Mouse (Mus musculus): ENCODE measurements at regions not wholly inside any gene's neighbourhood (a gene's known extent, or its start where the extent isn't known, plus 50 kb on each side); places are given as distances from the start of the nearest gene placed in this dataset.

DNA sequence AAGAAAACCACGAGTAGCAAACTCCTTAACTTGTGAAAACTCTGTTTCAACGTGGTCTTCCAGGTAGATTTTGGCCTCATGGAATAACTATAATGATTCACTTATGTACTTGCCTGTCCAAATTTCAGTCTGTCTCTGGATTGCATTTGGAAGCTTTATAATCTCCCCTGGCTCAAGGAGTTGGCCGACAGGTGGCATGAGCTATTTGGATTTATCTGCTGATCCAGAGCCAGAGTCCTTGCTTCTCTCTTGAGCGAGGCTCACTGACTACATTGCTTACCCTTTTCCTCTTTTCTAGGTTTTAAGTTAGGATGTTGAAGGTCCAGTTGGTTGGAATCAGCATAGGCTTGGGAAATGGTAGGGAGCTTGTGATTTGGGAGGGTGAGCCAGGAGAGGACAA is 423.6 kb downstream of the Cd109 start:
- Histone ChIP-seq H3K27me3 (ENCODE audit: control insufficient read depth, insufficient read depth, low read length) (no peaks in the 10 kb centered on the region), H3K4me1 (ENCODE audit: control insufficient read depth, insufficient read depth, low read length) (no peaks in the 10 kb centered on the region), H3K27ac (replicated peaks; ENCODE audit: low read depth, low read length) (no peak overlapping the region), H3K9ac (replicated peaks; ENCODE audit: low read length) (no peak overlapping the region), H3K4me2 (ENCODE audit: low read depth, low read length) (no peak overlapping the region), H3K4me3 (ENCODE audit: low read depth, low read length) (no peak overlapping the region), H3K9me3 (replicated peaks; ENCODE audit: control insufficient read depth, low read length) (no peaks in the 10 kb centered on the region), H3K36me3 (replicated peaks; ENCODE audit: control insufficient read depth, insufficient read depth, low read depth, low read length) (no peaks in the 10 kb centered on the region)
- DNase-seq (ENCODE audit: low spot score) (no peak), ATAC-seq (replicated peaks; ENCODE audit: insufficient number of reproducible peaks, low FRiP score, low TSS enrichment, low read depth) (no peak)
- 87% methylated on average over 4 of the region's 4 CpGs for WGBS

DNA sequence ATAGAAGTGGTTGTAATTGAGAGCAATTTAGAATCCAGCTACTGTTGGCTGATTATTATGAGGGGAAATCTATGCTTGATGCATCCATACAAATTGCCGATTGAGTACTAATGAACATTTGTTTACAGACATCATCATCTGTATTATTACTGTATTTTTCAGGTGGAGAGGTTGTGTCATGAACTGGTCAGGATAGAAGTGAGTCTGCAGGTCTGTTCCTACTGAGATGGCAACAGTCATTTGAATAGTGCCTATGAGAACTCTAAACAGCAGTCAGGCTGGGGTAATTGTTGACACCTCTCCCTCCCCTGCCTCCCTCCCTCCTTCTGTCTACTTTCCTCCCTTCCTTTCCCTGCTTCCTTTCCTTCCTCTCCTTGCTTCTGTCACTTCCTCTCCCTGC is 429.0 kb downstream of the Cd109 start:
- Histone ChIP-seq H3K4me2 (ENCODE audit: low read depth, low read length) (no peak overlapping the region), H3K9me3 (replicated peaks; ENCODE audit: control insufficient read depth, low read length) (no peaks in the 10 kb centered on the region)
- 85% methylated on average over 1 of the region's 1 CpGs for WGBS

DNA sequence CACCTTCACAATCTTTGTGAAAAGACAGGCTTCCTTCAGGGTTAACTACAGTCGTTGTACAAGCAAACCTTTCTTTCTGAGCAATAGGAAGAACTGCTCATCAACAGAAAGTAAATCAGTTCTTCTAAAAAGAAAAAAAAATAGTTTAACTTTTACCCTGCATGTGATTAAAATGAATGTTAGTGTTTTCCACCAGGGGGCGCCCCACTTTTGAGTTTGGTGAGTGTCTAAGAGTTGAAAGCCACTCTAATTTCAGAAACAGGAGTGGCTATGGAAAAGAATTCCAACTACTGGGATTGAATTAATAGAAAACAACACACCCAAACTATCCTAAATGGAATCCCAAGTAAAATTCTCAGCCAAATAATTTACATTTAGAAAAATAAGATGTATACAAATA is 430.0 kb downstream of the Cd109 start:
- ATAC-seq (replicated peaks; ENCODE audit: insufficient number of reproducible peaks, low FRiP score, low TSS enrichment, low read depth) (no peak), DNase-seq (ENCODE audit: low spot score) (peak; percentile 64)
- WGBS = 9% methylated on average over 2 of the region's 2 CpGs
- Histone ChIP-seq H3K4me1 (ENCODE audit: control insufficient read depth, insufficient read depth, low read length) (no peaks in the 10 kb centered on the region), H3K9ac (replicated peaks; ENCODE audit: low read length) (no peak overlapping the region), H3K4me2 (ENCODE audit: low read depth, low read length) (no peak overlapping the region), H3K4me3 (ENCODE audit: low read depth, low read length) (no peak overlapping the region), H3K27me3 (ENCODE audit: control insufficient read depth, insufficient read depth, low read length) (no peaks in the 10 kb centered on the region), H3K9me3 (replicated peaks; ENCODE audit: control insufficient read depth, low read length) (no peaks in the 10 kb centered on the region), H3K36me3 (replicated peaks; ENCODE audit: control insufficient read depth, insufficient read depth, low read depth, low read length) (no peaks in the 10 kb centered on the region), H3K27ac (replicated peaks; ENCODE audit: low read depth, low read length) (no peak overlapping the region)

More for the DNA sequence above, 429.0 kb downstream of the Cd109 start:
- Histone ChIP-seq H3K27me3 (ENCODE audit: control insufficient read depth, insufficient read depth, low read length) (no peaks in the 10 kb centered on the region), H3K4me3 (ENCODE audit: low read depth, low read length) (no peak overlapping the region), H3K36me3 (replicated peaks; ENCODE audit: control insufficient read depth, insufficient read depth, low read depth, low read length) (no peaks in the 10 kb centered on the region), H3K9ac (replicated peaks; ENCODE audit: low read length) (no peak overlapping the region), H3K4me1 (ENCODE audit: control insufficient read depth, insufficient read depth, low read length) (no peaks in the 10 kb centered on the region), H3K27ac (replicated peaks; ENCODE audit: low read depth, low read length) (no peak overlapping the region)
- no peak for DNase-seq (ENCODE audit: low spot score)
- ATAC-seq (replicated peaks; ENCODE audit: insufficient number of reproducible peaks, low FRiP score, low TSS enrichment, low read depth) = no peak

DNA sequence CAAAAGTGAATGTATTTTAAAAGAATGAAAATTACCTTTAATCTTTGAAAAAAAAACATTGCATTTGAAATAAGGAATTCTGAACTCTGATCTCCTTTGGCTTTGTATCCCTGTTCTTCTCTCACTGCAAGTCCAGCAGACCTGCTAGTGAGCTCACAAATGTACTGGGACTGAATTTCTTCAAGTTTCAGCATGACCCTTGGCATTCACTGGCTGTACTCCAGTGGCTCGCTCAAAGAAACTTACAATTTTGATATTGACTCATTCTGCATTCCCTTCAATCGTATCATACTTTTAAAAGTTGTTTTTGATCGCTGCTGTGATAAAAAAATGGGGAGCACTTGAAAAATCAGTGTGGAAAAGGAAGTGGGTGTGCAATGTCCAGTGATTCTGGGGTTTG is 456.6 kb downstream of the Cd109 start:
- Histone ChIP-seq H3K9ac (replicated peaks; ENCODE audit: low read length) (no peak overlapping the region), H3K27ac (replicated peaks; ENCODE audit: low read depth, low read length) (no peak overlapping the region), H3K9me3 (replicated peaks; ENCODE audit: control insufficient read depth, low read length) (no peaks in the 10 kb centered on the region), H3K4me3 (ENCODE audit: low read depth, low read length) (no peak overlapping the region), H3K36me3 (replicated peaks; ENCODE audit: control insufficient read depth, insufficient read depth, low read depth, low read length) (no peaks in the 10 kb centered on the region), H3K4me1 (ENCODE audit: control insufficient read depth, insufficient read depth, low read length) (no peaks in the 10 kb centered on the region), H3K27me3 (ENCODE audit: control insufficient read depth, insufficient read depth, low read length) (no peaks in the 10 kb centered on the region), H3K4me2 (ENCODE audit: low read depth, low read length) (no peak overlapping the region)
- 88% methylated on average over 3 of the region's 3 CpGs for WGBS
- ATAC-seq (replicated peaks; ENCODE audit: insufficient number of reproducible peaks, low FRiP score, low TSS enrichment, low read depth) = no peak
- no peak for DNase-seq (ENCODE audit: low spot score)

DNA sequence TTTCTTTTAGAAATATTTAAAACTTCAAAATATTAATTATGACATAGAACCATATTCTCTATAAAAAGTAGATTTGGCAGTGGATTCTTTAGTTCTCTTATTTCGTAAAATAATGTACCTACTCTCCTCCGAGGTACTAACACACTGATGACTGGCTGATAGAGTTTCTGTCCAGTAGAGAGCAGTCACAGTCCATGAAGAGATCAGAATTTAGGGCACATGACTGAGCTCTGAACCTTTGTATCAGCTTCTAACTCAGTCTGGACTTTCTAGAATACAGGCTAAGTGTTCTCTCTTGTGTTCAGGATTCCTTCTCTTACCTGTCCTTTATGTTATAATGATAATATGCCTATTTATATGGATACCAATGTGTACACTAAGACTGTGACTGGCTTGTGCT is 494.3 kb downstream of the Cd109 start:
- 70% methylated on average over 2 of the region's 2 CpGs for WGBS
- Histone ChIP-seq H3K4me1 (ENCODE audit: control insufficient read depth, insufficient read depth, low read length) (no peaks in the 10 kb centered on the region), H3K9me3 (replicated peaks; ENCODE audit: control insufficient read depth, low read length) (no peaks in the 10 kb centered on the region), H3K36me3 (replicated peaks; ENCODE audit: control insufficient read depth, insufficient read depth, low read depth, low read length) (no peaks in the 10 kb centered on the region), H3K27ac (replicated peaks; ENCODE audit: low read depth, low read length) (no peak overlapping the region), H3K4me2 (ENCODE audit: low read depth, low read length) (no peak overlapping the region), H3K27me3 (ENCODE audit: control insufficient read depth, insufficient read depth, low read length) (no peaks in the 10 kb centered on the region), H3K9ac (replicated peaks; ENCODE audit: low read length) (no peak overlapping the region), H3K4me3 (ENCODE audit: low read depth, low read length) (no peak overlapping the region)
- peak; percentile 44 for DNase-seq (ENCODE audit: low spot score)
- ATAC-seq (replicated peaks; ENCODE audit: insufficient number of reproducible peaks, low FRiP score, low TSS enrichment, low read depth) = no peak

DNA sequence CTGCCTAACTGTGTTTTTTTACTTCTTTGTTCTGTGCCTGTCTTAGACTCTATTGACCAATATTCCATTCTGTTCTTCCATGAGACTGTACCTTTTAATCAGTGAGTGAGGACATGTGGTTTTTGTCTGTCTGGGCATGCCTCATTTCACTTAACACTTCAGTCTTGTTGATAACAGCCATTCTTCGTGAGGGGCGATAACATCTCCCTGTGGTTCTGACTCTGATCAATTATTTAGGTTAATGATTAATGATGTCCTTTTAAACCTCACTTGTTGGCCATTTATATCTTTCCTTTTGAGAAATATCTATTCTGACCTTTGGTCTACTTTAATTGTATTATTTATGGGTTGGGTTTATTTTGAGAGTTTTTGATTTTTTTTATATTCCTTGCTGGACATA is 496.0 kb downstream of the Cd109 start:
- ATAC-seq (replicated peaks; ENCODE audit: insufficient number of reproducible peaks, low FRiP score, low TSS enrichment, low read depth) (no peak), DNase-seq (ENCODE audit: low spot score) (no peak)
- Histone ChIP-seq H3K9ac (replicated peaks; ENCODE audit: low read length) (no peak overlapping the region), H3K4me3 (ENCODE audit: low read depth, low read length) (no peak overlapping the region), H3K27ac (replicated peaks; ENCODE audit: low read depth, low read length) (no peak overlapping the region), H3K27me3 (ENCODE audit: control insufficient read depth, insufficient read depth, low read length) (no peaks in the 10 kb centered on the region), H3K36me3 (replicated peaks; ENCODE audit: control insufficient read depth, insufficient read depth, low read depth, low read length) (no peaks in the 10 kb centered on the region), H3K9me3 (replicated peaks; ENCODE audit: control insufficient read depth, low read length) (no peaks in the 10 kb centered on the region), H3K4me2 (ENCODE audit: low read depth, low read length) (no peak overlapping the region), H3K4me1 (ENCODE audit: control insufficient read depth, insufficient read depth, low read length) (no peaks in the 10 kb centered on the region)
- 73% methylated on average over 2 of the region's 2 CpGs for WGBS

DNA sequence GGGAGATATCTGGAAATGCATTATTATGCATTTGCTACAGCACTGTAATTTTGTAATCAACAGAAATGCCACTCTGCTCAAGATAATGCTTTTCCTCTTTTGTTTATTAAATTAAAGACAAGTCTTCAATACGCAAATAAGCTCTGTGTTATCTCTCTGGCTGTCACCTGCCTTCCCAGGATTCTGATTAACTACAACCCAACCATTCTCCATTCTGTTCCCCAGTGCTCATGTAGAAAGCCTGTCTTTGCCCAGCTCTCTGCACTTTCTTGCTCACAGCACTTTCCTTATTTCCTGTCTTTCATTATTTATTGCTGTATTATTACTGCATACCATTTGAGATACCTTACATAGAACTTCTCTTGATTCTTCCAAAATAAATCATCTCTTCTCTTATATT is 525.6 kb downstream of the Cd109 start:
- WGBS = 83% methylated on average over 1 of the region's 1 CpGs
- H3K9ac ChIP-seq (replicated peaks; ENCODE audit: low read length) = no peak overlapping the region

DNA sequence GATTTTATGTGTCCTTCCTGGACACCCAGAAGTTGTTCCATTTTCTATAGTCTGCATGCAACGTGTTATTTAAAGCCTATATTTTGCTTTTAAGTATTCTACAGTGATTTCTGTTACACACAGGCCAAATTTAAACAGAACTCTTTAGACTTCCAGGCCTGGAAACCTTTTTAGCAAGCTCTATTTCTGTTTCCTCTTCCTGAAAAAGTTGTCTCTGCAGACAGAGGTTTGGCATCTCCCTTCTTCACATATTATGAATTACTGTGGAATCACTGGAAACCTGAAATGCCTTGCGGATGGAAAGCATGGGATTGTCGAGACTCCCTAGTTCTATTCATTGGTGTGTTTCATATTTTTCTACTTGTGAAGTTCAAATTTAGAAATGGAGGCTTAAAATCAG is 530.7 kb downstream of the Cd109 start:
- no peak overlapping the region for H3K9ac ChIP-seq (replicated peaks; ENCODE audit: low read length)
- ATAC-seq (replicated peaks; ENCODE audit: insufficient number of reproducible peaks, low FRiP score, low TSS enrichment, low read depth) (no peak), DNase-seq (ENCODE audit: low spot score) (no peak)
- no peak overlapping the region for H3K27ac ChIP-seq (replicated peaks; ENCODE audit: low read depth, low read length)
- no peaks in the 10 kb centered on the region for H3K4me1 ChIP-seq (ENCODE audit: control insufficient read depth, insufficient read depth, low read length)
- H3K36me3 ChIP-seq (replicated peaks; ENCODE audit: control insufficient read depth, insufficient read depth, low read depth, low read length) = no peaks in the 10 kb centered on the region
- H3K27me3 ChIP-seq (ENCODE audit: control insufficient read depth, insufficient read depth, low read length) = no peaks in the 10 kb centered on the region
- 87% methylated on average over 3 of the region's 3 CpGs for WGBS
- no peak overlapping the region for H3K4me3 ChIP-seq (ENCODE audit: low read depth, low read length)
- H3K4me2 ChIP-seq (ENCODE audit: low read depth, low read length) = no peak overlapping the region
- no peaks in the 10 kb centered on the region for H3K9me3 ChIP-seq (replicated peaks; ENCODE audit: control insufficient read depth, low read length)

More for the DNA sequence above, 525.6 kb downstream of the Cd109 start:
- DNase-seq (ENCODE audit: low spot score) (no peak), ATAC-seq (replicated peaks; ENCODE audit: insufficient number of reproducible peaks, low FRiP score, low TSS enrichment, low read depth) (no peak)
- H3K27ac ChIP-seq (replicated peaks; ENCODE audit: low read depth, low read length) = no peak overlapping the region
- H3K4me3 ChIP-seq (ENCODE audit: low read depth, low read length) = no peak overlapping the region
- no peak overlapping the region for H3K4me2 ChIP-seq (ENCODE audit: low read depth, low read length)
- no peaks in the 10 kb centered on the region for H3K27me3 ChIP-seq (ENCODE audit: control insufficient read depth, insufficient read depth, low read length)
- no peaks in the 10 kb centered on the region for H3K4me1 ChIP-seq (ENCODE audit: control insufficient read depth, insufficient read depth, low read length)
- H3K9me3 ChIP-seq (replicated peaks; ENCODE audit: control insufficient read depth, low read length) = no peaks in the 10 kb centered on the region
- H3K36me3 ChIP-seq (replicated peaks; ENCODE audit: control insufficient read depth, insufficient read depth, low read depth, low read length) = no peaks in the 10 kb centered on the region

Data from embryonic facial prominence, embryonic 11.5 days (tissue).